Mouse (Mus musculus): ENCODE measurements around the gene Sash1. TPM values are rescaled to one million over a fixed set of nuclear protein-coding genes. Genes with fewer than 3 reads are reported as not detected.

Gene Sash1
- total and polyA plus RNA-seq, 3 experiments, result 0.09 to 0.59 (median 0.24) TPM

GRCm38 (mm10) chr10:8808383-8808782, 77.5 kb downstream of the Sash1 start:
- Histone ChIP-seq H3K36me3 (replicated peaks in 1 of 2; ENCODE audit: control insufficient read depth in 1 of 2, insufficient read depth in 1 of 2, low read length in 1 of 2) (no peaks in the 10 kb centered on the region), H3K4me1 (ENCODE audit: control insufficient read depth in 1 of 2, insufficient read depth in 2 of 2) (peaks cover 10 to 22% of the 10 kb centered on the region in 2 experiments; a peak in 3 of 4 replicates), H3K4me3 (replicated peaks in 1 of 3; ENCODE audit: low read depth in 2 of 3, low read length in 2 of 3, poor library complexity in 1 of 3) (no peak overlapping the region), H3K27me3 (replicated peaks) (no peaks in the 10 kb centered on the region), H3K4me2 (ENCODE audit: insufficient read depth, low read depth, poor library complexity, severe bottlenecking) (no peak overlapping the region), H3K27ac (ENCODE audit: insufficient read depth, low read depth) (no peak overlapping the region), H3K9me3 (replicated peaks; ENCODE audit: low read length) (no peaks in the 10 kb centered on the region), H3K79me2 (replicated peaks; ENCODE audit: control insufficient read depth, extremely low read depth, insufficient read depth, poor library complexity, severe bottlenecking) (no peaks in the 10 kb centered on the region), H3K9ac (ENCODE audit: insufficient read depth, low read depth) (no peak overlapping the region)
- TF ChIP-seq ETS1 (conservative IDR thresholded peaks at IDR 0.05; ENCODE audit: low read depth, low read length) (no peak), HCFC1 (IDR thresholded peaks at IDR 0.05; ENCODE audit: low read depth, low read length) (no peak), CHD1 (IDR thresholded peaks at IDR 0.05; ENCODE audit: low read depth, low read length) (no peak), TBP (conservative IDR thresholded peaks at IDR 0.05; ENCODE audit: low read depth, low read length) (no peak), POLR2AphosphoS2 (IDR thresholded peaks at IDR 0.05; ENCODE audit: low read depth, low read length) (no peak), KAT2A (IDR thresholded peaks at IDR 0.05; ENCODE audit: insufficient replicate concordance, low read length) (no peak), GABPA (IDR thresholded peaks at IDR 0.05; ENCODE audit: insufficient replicate concordance, low read depth, low read length) (no peak), ELF1 (IDR thresholded peaks at IDR 0.05; ENCODE audit: low read depth, low read length) (no peak), NELFE (IDR thresholded peaks at IDR 0.05; ENCODE audit: low read depth, low read length) (no peak), RAD21 (IDR thresholded peaks at IDR 0.05; ENCODE audit: low read depth, low read length) (no peak), JUND (conservative IDR thresholded peaks at IDR 0.05; ENCODE audit: low read depth, low read length) (no peak), TCF12 (IDR thresholded peaks at IDR 0.05; ENCODE audit: low read depth, low read length) (no peak), MAFK (IDR thresholded peaks at IDR 0.05; ENCODE audit: insufficient replicate concordance, low read length) (no peak), SMC3 (IDR thresholded peaks at IDR 0.05; ENCODE audit: low read depth, low read length) (no peak), MAX (IDR thresholded peaks at IDR 0.05; ENCODE audit: low read length) (no peak), USF2 (conservative IDR thresholded peaks at IDR 0.05; ENCODE audit: low read depth, low read length) (no peak), CHD2 (IDR thresholded peaks at IDR 0.05; ENCODE audit: low read length) (no peak), BHLHE40 (IDR thresholded peaks at IDR 0.05; ENCODE audit: low read depth, low read length) (no peak), USF1 (IDR thresholded peaks at IDR 0.05; ENCODE audit: low read depth, low read length) (no peak), SIN3A (IDR thresholded peaks at IDR 0.05; ENCODE audit: low read length) (no peak)
- dilution Hi-C loops (cut with MboI; ENCODE audit: extremely low pct_ligation_motif_present, extremely low pct_unique_long_range_greater_than_20kb, low sequenced_read_pairs) (no loop called here), in situ Hi-C loops (cut with MboI; ENCODE audit: low pct_ligation_motif_present, low pct_unique_long_range_greater_than_20kb, low sequenced_read_pairs) (no loop called here)
- no peak for DNase-seq (ENCODE audit: extremely low read depth)

DNA sequence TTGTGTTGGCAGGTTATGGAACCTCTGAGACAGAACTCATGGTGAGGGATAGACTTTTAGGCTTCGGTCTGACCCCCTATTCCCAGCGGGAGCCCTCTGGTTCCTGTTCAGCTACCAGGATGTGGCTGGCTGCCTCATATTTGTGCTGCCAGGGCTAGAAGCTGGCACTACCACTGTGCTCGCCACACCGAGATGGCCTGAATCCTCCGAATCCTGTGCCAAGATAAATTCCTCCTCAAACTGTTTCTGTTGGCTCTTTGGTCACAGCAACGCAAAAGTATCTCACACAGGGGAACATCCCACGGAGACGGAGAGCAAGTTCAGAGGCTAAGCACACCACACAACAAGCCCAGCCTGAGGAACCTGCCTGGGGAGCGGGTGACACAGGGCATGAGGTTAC, 78.3 kb downstream of the Sash1 start:
- Histone ChIP-seq H3K4me2 (ENCODE audit: insufficient read depth, low read depth, poor library complexity, severe bottlenecking) (no peak overlapping the region), H3K4me1 (ENCODE audit: control insufficient read depth in 1 of 2, insufficient read depth in 2 of 2) (peaks cover 14 to 30% of the 10 kb centered on the region in 2 experiments), H3K27ac (ENCODE audit: insufficient read depth, low read depth) (no peak overlapping the region), H3K27me3 (replicated peaks) (no peaks in the 10 kb centered on the region), H3K4me3 (replicated peaks in 1 of 3; ENCODE audit: low read depth in 2 of 3, low read length in 2 of 3, poor library complexity in 1 of 3) (no peak overlapping the region), H3K79me2 (replicated peaks; ENCODE audit: control insufficient read depth, extremely low read depth, insufficient read depth, poor library complexity, severe bottlenecking) (no peaks in the 10 kb centered on the region), H3K9ac (ENCODE audit: insufficient read depth, low read depth) (no peak overlapping the region), H3K9me3 (replicated peaks; ENCODE audit: low read length) (no peaks in the 10 kb centered on the region), H3K36me3 (replicated peaks in 1 of 2; ENCODE audit: control insufficient read depth in 1 of 2, insufficient read depth in 1 of 2, low read length in 1 of 2) (no peaks in the 10 kb centered on the region)
- DNase-seq (ENCODE audit: extremely low read depth), result no peak
- in situ Hi-C loops (cut with MboI; ENCODE audit: low pct_ligation_motif_present, low pct_unique_long_range_greater_than_20kb, low sequenced_read_pairs), result no loop called here
- TF ChIP-seq HCFC1 (IDR thresholded peaks at IDR 0.05; ENCODE audit: low read depth, low read length) (no peak), MEF2A (IDR thresholded peaks at IDR 0.05; ENCODE audit: borderline replicate concordance, low read depth, low read length) (no peak), NELFE (IDR thresholded peaks at IDR 0.05; ENCODE audit: low read depth, low read length) (no peak), POLR2AphosphoS2 (IDR thresholded peaks at IDR 0.05; ENCODE audit: low read depth, low read length) (no peak), JUN (IDR thresholded peaks at IDR 0.05; ENCODE audit: insufficient read depth, low read depth, low read length) (no peak), MAFK (IDR thresholded peaks at IDR 0.05; ENCODE audit: insufficient replicate concordance, low read length) (no peak), TBP (conservative IDR thresholded peaks at IDR 0.05; ENCODE audit: low read depth, low read length) (no peak), ZKSCAN1 (IDR thresholded peaks at IDR 0.05; ENCODE audit: borderline replicate concordance, low read depth, low read length) (no peak), BHLHE40 (IDR thresholded peaks at IDR 0.05; ENCODE audit: low read depth, low read length) (no peak), USF1 (IDR thresholded peaks at IDR 0.05; ENCODE audit: low read depth, low read length) (no peak), RCOR1 (conservative IDR thresholded peaks at IDR 0.05; ENCODE audit: low read depth, low read length) (no peak), ZMIZ1 (IDR thresholded peaks at IDR 0.05; ENCODE audit: low read depth, low read length) (no peak), TCF12 (IDR thresholded peaks at IDR 0.05; ENCODE audit: low read depth, low read length) (no peak), PAX5 (IDR thresholded peaks at IDR 0.05; ENCODE audit: low read length) (no peak)
- dilution Hi-C loops (cut with MboI; ENCODE audit: extremely low pct_ligation_motif_present, extremely low pct_unique_long_range_greater_than_20kb, low sequenced_read_pairs), result no loop called here

All from CH12.LX (cell line).